Mouse (Mus musculus): ENCODE measurements around the gene C2.

Gene C2

DNA sequence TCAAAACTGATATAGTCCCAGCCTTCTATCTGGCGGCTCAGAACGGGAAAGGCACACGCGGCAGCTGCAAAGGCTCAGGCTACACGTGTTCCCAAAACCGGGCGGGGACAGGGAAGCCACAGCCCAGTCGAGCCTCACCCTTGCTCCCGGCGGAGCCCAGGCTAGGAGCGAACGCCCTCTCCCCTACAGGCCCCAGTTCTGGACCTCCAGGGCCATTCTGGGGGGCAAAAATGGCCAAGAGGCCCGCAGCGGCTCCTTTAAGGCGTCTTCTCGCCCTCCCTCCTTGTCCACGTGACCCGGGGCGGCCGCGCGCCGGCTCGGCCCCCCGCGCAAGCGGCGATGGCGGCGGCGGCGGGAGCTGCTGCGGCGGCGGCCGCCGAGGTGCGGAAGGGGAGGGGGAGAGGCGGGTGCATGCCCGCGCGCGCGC lies at the start of gene C2, which contains the start of gene Ehmt2:
TSS of gene C2 (minus strand) at position 106 of the 427 bp plus-strand sequence.
TSS of gene Ehmt2 (plus strand) at position 310 of the 427 bp plus-strand sequence.
- peak; percentile 85 for DNase-seq

DNA sequence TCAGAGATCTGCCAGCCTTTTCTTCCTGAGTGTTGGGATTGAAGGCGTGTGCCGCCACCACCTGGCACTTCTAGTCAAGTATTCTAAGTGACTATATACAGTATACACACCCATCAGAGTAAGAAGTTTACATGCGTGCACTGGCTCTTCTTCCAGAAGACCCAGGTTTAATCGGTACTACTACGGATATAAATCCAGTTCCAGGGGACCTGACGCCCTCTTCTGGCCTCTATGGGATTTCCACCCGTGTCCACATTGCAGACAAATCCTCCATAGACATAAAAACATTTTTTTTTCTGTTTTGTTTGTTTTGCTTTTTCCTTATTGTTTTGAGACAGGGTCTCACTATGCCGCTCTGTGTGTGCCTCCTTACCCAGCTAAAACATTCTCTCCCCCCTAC lies 49.5 kb upstream of the C2 start:
- DNase-seq: no peak

- no peak for DNase-seq
Measured at GRCm38 (mm10) chr17:34946486-34947140, 48.5 kb upstream of the C2 start.

DNA sequence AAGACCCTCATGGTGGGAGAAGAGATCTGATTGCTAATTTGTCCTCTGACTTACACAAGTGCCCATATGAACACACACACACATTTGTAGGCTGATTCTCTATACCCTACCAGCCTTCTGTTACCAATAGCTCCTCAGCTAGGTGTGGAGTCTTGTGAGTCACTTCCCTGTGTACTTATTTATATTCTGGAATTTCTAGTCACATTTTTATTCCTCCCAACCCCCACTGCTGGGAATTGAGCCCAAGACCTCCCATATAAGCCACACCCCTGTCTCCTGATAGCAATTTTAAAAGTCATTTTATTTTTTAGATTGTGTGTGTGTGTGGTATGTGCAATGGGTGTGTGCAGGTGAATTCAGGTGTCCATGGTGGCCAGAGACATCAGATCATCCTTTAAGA lies 46.3 kb upstream of the C2 start:
- no peak for DNase-seq

GRCm38 (mm10) chr17:34943128-34943815 lies 45.2 kb upstream of the C2 start:
- no peak for DNase-seq

DNA sequence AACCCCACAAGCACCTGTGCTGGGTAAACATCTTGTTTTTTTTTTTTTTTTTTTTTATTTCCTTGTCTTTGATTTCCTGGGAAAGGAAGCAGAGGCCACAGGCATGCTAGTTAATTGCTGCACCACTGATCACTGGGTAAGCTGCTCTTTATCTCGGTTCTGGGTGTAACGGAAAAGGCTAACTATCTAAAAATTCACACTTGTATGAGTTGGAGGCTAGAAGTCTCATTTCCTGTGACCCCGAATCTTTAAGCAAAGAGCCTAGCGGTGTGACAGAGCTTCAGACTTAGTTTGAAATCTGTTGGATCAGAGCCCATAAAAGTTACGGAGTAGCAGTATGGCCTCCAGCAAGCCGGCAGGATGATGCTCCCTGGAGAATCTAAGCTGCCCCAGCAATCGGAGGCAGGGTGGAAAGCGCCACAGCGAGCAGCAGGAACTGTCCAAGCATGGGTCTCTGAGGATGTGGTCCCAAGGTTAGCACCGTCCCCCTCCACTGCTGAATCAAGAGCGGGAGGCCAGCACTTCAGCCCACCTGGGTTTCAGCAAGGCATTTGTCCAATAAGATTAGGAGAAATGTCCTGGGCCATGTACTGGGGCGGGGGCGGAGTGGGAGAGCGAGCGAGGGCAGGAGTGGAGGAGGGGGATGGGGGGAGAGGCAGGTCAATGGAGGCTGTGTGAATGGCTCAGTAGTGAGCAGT lies 43.4 kb upstream of the C2 start:
- no peak for DNase-seq

DNA sequence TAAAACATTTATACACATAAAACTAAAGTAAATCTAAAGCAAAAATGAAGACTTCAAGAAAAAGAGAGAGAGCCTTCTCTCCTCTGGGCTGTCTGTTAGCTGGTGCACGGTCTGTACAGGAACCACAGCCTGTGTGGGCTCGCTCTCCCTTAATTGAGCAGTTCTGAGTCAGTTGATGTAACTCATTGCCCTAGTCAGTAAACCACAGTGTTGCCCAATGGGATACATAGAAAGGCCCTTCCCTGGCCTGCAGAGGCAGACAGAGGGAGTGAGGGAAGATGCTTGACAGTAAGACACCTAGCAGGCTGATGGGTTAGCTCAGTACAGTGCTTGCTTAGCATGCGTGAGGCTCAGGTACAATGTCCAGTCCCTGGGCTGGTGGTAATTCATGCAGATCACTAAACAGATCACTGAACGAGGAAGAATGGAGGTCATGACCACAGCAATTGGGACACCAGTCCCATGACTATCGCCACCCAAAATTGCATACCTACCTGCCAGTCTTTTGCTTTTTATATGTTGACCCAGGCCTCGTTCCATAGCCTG lies 40.0 kb upstream of the C2 start:
- DNase-seq: no peak

DNA sequence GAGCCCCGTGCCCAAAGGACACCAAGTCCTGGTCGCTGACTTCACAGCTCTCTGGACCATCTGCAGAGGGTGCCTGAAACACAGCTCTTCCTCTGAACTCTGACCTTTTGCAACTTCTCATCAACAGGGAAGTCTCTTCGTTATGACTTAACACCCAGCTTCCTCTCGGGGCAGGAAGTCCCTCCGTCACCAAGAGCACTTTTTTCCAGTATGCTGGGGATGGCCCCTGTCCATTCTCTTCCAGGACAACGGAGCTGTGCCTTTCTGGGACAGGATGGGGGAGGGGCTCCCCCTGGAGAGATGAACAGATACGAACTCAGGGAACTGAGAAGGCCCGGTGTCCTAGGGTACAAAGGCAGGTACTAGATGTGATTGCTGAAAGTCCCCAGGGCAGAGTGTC lies 36.8 kb upstream of the C2 start:
- DNase-seq: no peak

- no peak for DNase-seq
Measured at GRCm38 (mm10) chr17:34934031-34934430, 36.0 kb upstream of the C2 start.

GRCm38 (mm10) chr17:34932287-34932686 lies 34.2 kb upstream of the C2 start:
- DNase-seq: no peak

- DNase-seq: peak; percentile 60
Measured at GRCm38 (mm10) chr17:34931735-34932098, 33.7 kb upstream of the C2 start.

DNA sequence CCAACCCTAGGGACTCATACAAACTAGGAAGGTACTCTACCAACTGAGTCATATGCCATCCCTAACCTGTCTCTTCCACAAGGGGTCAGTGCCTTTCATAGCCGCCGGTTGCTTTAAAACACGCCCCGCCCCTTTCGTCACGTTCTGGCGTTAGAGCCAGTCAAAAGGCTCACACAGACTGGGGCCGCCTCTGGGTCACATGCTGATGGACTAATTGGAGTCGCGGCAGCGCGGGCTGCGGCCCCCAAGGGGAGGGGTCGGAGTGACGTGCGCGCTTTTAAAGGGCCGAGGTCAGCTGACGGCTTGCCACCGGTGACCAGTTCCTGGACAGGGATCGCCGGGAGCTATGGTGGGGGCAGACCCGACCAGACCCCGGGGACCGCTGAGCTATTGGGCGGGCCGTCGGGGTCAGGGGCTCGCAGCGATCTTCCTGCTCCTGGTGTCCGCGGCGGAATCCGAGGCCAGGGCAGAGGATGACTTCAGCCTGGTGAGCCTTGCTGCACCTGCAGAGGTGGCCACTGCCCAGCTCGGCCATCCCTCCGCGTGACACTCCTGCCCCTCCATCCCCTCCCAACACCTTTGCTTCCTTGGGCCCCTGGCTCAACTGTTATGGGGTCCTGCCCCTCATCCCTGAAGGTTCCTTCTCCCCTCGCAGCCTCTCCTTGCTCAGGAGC lies 33.1 kb upstream of the C2 start, which contains the start of gene Neu1:
TSS of gene Neu1 (plus strand) at position 193 of the 674 bp plus-strand sequence.
- peak; percentile 93 for DNase-seq

GRCm38 (mm10) chr17:34928841-34929240 lies 30.8 kb upstream of the C2 start:
- no peak for DNase-seq

GRCm38 (mm10) chr17:34927306-34928019 lies 29.4 kb upstream of the C2 start:
- DNase-seq: no peak

- DNase-seq: no peak
Measured at GRCm38 (mm10) chr17:34924258-34924657, 26.2 kb upstream of the C2 start.

- peak; percentile 37 for DNase-seq
Measured at GRCm38 (mm10) chr17:34922939-34923338, 24.9 kb upstream of the C2 start.

DNA sequence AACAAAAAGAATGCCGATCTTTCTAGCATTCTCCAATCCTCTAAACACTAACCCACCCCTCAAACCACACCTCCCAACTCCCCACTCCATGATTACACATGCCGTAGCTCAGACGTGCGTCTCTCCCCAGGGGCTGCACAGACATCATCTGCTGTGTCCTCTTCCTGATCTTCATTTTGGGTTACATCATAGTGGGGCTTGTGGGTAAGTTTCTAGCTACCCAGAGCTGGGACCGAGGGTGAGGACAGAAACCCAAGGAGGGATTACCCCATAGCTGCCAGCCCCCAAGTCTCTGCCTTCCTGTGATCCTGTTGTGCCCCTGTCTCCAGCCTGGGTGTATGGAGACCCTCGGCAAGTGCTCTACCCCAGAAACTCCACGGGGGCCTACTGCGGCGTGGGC lies 19.1 kb upstream of the C2 start:
- DNase-seq: no peak

DNA sequence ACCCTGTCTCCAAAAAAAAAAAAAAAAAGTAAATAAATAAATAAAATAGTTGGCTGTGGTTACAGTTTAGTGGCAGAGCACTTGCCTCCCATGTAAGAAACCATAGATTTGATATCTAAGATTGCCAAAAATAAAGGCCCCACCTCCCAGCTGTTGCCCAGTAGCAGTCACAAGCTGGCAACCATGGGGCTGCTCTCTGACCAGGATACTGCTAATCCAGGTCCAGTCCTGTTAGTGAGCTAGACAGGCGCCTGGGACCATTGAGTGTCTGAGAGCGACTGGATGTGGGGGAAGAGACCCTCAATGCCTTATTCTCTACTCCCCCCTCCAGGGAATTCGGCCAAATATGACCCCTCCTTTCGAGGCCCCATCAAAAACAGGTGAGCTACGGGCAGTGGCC lies 18.3 kb upstream of the C2 start:
- no peak for DNase-seq

DNA sequence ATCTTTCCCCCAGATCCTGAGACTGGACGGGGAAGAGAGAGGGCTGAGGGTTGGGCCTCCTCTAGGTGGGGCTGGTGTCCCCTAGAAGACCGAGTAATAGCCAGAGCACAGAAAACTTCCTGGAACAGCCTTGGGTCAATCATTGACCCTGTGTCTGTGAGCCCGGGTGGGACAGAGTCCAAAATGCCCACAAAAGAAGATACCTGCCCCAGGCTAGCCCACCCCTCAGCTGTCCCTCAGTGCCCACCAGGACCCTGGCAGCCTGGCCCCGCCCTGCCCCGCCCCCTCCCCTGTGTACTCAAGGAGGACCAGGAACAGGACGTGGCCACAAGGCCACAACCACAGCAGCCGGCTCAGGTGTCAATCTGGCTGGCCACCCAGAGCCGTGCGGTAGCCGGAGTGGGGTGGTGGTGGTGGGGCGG lies 17.4 kb upstream of the C2 start:
- no peak for DNase-seq

DNA sequence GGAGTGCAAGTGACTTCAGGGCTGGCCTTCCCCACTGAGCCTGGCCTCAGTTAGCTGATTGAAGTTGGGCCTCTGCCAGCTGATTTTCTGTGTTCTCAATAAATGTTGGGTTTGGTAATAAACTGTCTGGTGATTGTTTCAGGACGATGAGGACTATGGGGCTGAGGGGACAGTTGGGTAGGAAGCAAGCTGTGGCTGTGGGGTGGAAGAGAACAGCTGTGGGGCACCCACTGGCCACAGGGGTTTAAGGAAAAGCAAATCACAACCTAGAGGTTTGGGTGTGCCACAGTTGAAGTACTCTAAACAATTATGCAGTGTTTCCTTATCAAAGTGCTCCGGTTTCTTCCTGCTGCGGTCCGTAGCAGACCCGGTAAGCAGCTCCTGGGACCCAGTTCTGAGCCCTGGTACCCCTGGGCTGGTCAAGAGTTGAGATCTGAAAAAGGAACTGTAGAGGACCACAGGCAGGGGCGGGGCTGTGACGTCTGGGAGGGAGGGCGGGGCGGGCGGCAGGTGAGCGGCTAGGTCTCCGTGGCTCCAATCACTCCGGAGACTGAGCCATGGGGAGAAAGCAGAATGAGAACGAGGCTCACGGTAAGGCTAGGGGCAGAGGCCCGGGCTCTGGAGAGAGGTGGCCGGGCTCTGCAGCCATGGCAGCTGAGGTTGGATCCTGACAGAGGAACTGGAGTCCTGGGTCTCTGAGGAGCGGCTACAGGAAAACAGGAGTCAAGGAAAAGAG lies 16.0 kb upstream of the C2 start, which contains the start of gene Slc44a4:
TSS of gene Slc44a4 (plus strand) at position 537 of the 736 bp plus-strand sequence.
- DNase-seq: no peak

GRCm38 (mm10) chr17:34911945-34912351 lies 13.9 kb upstream of the C2 start:
- DNase-seq: peak; percentile 90
